Mouse (Mus musculus): ENCODE results near the gene Naa20. TPM values are rescaled to one million over a fixed set of nuclear protein-coding genes. Genes with fewer than 3 reads are reported as not detected.

The Naa20 gene
- total and polyA plus RNA-seq, 3 experiments, result 51.3 to 95.3 (median 89.9) TPM

DNA sequence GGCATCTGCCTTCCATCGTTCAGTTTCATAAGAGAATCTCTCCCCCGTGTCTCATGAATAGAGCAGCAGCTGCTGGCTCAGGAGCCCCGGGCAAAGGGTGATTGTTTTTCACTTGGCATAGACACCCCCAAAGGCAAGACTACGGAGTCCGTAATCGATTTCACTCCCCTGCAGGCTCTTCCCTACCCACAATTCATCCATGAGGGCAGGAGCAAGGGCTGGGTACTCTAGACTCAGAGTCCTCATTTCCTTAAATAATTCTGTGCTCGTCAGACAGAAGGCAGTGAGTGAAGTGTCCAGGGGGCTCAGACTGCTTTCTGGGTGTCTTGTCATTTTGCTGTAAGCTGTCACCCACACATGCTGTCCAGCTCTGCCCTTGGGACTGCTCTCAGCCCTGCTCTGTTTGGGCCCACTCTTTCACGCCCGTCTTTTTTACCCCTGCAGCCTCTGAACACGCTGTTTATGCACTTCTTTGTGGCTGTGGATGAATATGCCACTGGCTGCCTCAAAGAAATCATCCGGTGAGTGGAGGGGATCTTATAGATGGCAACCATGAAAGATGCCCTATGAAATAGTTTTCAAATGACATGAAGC, 47.7 kb downstream of the Naa20 start:
- TF ChIP-seq CTCF (IDR thresholded peaks at IDR 0.05) (no peak), POLR2A (IDR thresholded peaks at IDR 0.05; ENCODE audit: insufficient read depth, low read depth, low read length) (no peak), EP300 (IDR thresholded peaks at IDR 0.05; ENCODE audit: insufficient read depth, low read depth, low read length) (no peak)
- no peak for DNase-seq
- WGBS, result 68% methylated on average over 11 of the region's 11 CpGs
- intact Hi-C loops (cut with DNase I), result loop anchor here (10.0 kb wide), 1 partner anchor 305 kb away; no protein-coding TSS in a partner anchor
- Histone ChIP-seq H3K27me3 (ENCODE audit: control insufficient read depth, insufficient read depth, low read length) (no peaks in the 10 kb centered on the region), H3K36me3 (ENCODE audit: control insufficient read depth, insufficient read depth, low read length) (no peaks in the 10 kb centered on the region), H3K9ac (ENCODE audit: low read depth, low read length) (no peak overlapping the region), H3K4me3 (no peak overlapping the region), H3K79me2 (replicated peaks; ENCODE audit: control insufficient read depth, insufficient read depth, low read length) (no peaks in the 10 kb centered on the region), H3K4me1 (ENCODE audit: control insufficient read depth, insufficient read depth, low read length) (no peaks in the 10 kb centered on the region), H3K27ac (no peak overlapping the region)

- Histone ChIP-seq H3K9ac (ENCODE audit: low read depth, low read length) (no peak overlapping the region), H3K27me3 (ENCODE audit: control insufficient read depth, insufficient read depth, low read length) (no peaks in the 10 kb centered on the region), H3K27ac (no peak overlapping the region), H3K4me3 (no peak overlapping the region), H3K79me2 (replicated peaks; ENCODE audit: control insufficient read depth, insufficient read depth, low read length) (no peaks in the 10 kb centered on the region), H3K4me1 (ENCODE audit: control insufficient read depth, insufficient read depth, low read length) (no peaks in the 10 kb centered on the region), H3K36me3 (ENCODE audit: control insufficient read depth, insufficient read depth, low read length) (no peaks in the 10 kb centered on the region)
- TF ChIP-seq EP300 (IDR thresholded peaks at IDR 0.05; ENCODE audit: insufficient read depth, low read depth, low read length), result no peak
- TF ChIP-seq CTCF (IDR thresholded peaks at IDR 0.05), result no peak
- TF ChIP-seq POLR2A (IDR thresholded peaks at IDR 0.05; ENCODE audit: insufficient read depth, low read depth, low read length), result no peak
- 55% methylated on average over 10 of the region's 10 CpGs for whole genome bisulfite sequencing
- intact Hi-C loops (cut with DNase I), result loop anchor here (10.0 kb wide), 1 partner anchor 305 kb away; no protein-coding TSS in a partner anchor
- DNase-seq, result no peak
Observed at GRCm38 (mm10) chr2:145950239-145950638, 48.3 kb downstream of the Naa20 start.

GRCm38 (mm10) chr2:145952726-145953125, 50.8 kb downstream of the Naa20 start:
- Histone ChIP-seq H3K4me1 (ENCODE audit: control insufficient read depth, insufficient read depth, low read length) (no peaks in the 10 kb centered on the region), H3K27me3 (ENCODE audit: control insufficient read depth, insufficient read depth, low read length) (no peaks in the 10 kb centered on the region), H3K27ac (no peak overlapping the region), H3K79me2 (replicated peaks; ENCODE audit: control insufficient read depth, insufficient read depth, low read length) (no peaks in the 10 kb centered on the region), H3K36me3 (ENCODE audit: control insufficient read depth, insufficient read depth, low read length) (no peaks in the 10 kb centered on the region), H3K4me3 (no peak overlapping the region), H3K9ac (ENCODE audit: low read depth, low read length) (no peak overlapping the region)
- no peak for DNase-seq
- 86% methylated on average over 5 of the region's 5 CpGs for WGBS
- intact Hi-C loops (cut with DNase I), result loop anchor here (10.0 kb wide), 1 partner anchor 302 kb away; no protein-coding TSS in a partner anchor
- TF ChIP-seq CTCF (IDR thresholded peaks at IDR 0.05) (no peak), EP300 (IDR thresholded peaks at IDR 0.05; ENCODE audit: insufficient read depth, low read depth, low read length) (no peak), POLR2A (IDR thresholded peaks at IDR 0.05; ENCODE audit: insufficient read depth, low read depth, low read length) (no peak)

- WGBS, result 72% methylated on average over 10 of the region's 10 CpGs
- Histone ChIP-seq H3K27ac (no peak overlapping the region), H3K36me3 (ENCODE audit: control insufficient read depth, insufficient read depth, low read length) (no peaks in the 10 kb centered on the region), H3K4me3 (no peak overlapping the region), H3K4me1 (ENCODE audit: control insufficient read depth, insufficient read depth, low read length) (no peaks in the 10 kb centered on the region), H3K9ac (ENCODE audit: low read depth, low read length) (no peak overlapping the region), H3K79me2 (replicated peaks; ENCODE audit: control insufficient read depth, insufficient read depth, low read length) (no peaks in the 10 kb centered on the region), H3K27me3 (ENCODE audit: control insufficient read depth, insufficient read depth, low read length) (no peaks in the 10 kb centered on the region)
- TF ChIP-seq CTCF (IDR thresholded peaks at IDR 0.05), result no peak
- no peak for TF ChIP-seq POLR2A (IDR thresholded peaks at IDR 0.05; ENCODE audit: insufficient read depth, low read depth, low read length)
- TF ChIP-seq EP300 (IDR thresholded peaks at IDR 0.05; ENCODE audit: insufficient read depth, low read depth, low read length), result no peak
- intact Hi-C loops (cut with DNase I), result loop anchor here (5.0 to 10.0 kb wide), 2 partner anchors 299 to 656 kb away; no protein-coding TSS in a partner anchor
- no peak for DNase-seq
Observed at GRCm38 (mm10) chr2:145955844-145956243, 53.9 kb downstream of the Naa20 start.

DNA sequence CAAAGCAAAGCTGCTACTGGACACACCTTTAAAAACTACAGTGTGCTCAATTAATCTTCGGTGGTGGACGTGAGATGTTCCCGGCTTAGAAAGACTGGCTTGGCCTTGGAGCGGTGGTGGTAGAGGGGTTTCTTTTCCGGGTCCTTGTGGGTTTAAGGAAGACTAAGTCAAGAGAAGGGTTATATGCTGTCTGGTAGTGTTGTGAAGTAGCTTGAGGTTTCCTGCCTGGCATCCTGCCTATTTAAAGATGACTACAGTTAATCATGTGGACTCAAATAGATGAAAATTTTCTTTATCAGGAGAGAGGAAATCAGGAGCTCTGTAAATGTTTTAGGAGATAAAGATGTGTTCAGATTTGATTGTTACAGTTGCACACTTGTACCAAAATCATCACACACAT, 54.4 kb downstream of the Naa20 start:
- no peak overlapping the region for H3K27ac ChIP-seq
- no peaks in the 10 kb centered on the region for H3K79me2 ChIP-seq (replicated peaks; ENCODE audit: control insufficient read depth, insufficient read depth, low read length)
- 64% methylated on average over 5 of the region's 5 CpGs for WGBS
- no peaks in the 10 kb centered on the region for H3K36me3 ChIP-seq (ENCODE audit: control insufficient read depth, insufficient read depth, low read length)
- no peak overlapping the region for H3K4me3 ChIP-seq
- H3K4me1 ChIP-seq (ENCODE audit: control insufficient read depth, insufficient read depth, low read length), result no peaks in the 10 kb centered on the region
- intact Hi-C loops (cut with DNase I), result loop anchor here (5.0 to 10.0 kb wide), 2 partner anchors 298 to 656 kb away; no protein-coding TSS in a partner anchor
- H3K9ac ChIP-seq (ENCODE audit: low read depth, low read length), result no peak overlapping the region
- TF ChIP-seq POLR2A (IDR thresholded peaks at IDR 0.05; ENCODE audit: insufficient read depth, low read depth, low read length) (no peak), CTCF (IDR thresholded peaks at IDR 0.05) (no peak), EP300 (IDR thresholded peaks at IDR 0.05; ENCODE audit: insufficient read depth, low read depth, low read length) (no peak)
- DNase-seq, result no peak
- H3K27me3 ChIP-seq (ENCODE audit: control insufficient read depth, insufficient read depth, low read length), result no peaks in the 10 kb centered on the region

DNA sequence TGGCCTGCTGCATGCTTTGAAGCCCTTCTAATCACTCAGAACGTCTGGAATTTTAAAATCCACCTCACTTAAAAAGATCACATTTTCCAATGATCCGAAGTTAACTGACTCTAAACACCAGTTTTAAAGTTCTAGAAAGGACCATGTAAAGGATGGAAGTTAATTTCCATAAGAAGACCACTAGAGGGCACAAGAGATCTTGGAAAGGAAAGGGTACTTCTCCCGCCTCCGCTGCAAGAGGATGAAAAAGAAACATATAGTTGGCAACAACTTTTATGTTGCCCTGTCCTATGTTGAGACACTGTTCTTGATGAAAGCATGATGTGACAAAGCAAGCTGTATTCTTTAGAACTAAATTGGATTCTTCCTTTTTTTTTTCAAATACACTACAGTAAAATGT, 55.6 kb downstream of the Naa20 start:
- no peaks in the 10 kb centered on the region for H3K4me1 ChIP-seq (ENCODE audit: control insufficient read depth, insufficient read depth, low read length)
- no peak overlapping the region for H3K27ac ChIP-seq
- TF ChIP-seq CTCF (IDR thresholded peaks at IDR 0.05) (peak; percentile 87), EP300 (IDR thresholded peaks at IDR 0.05; ENCODE audit: insufficient read depth, low read depth, low read length) (no peak), POLR2A (IDR thresholded peaks at IDR 0.05; ENCODE audit: insufficient read depth, low read depth, low read length) (no peak)
- DNase-seq, result no peak
- H3K9ac ChIP-seq (ENCODE audit: low read depth, low read length), result no peak overlapping the region
- H3K27me3 ChIP-seq (ENCODE audit: control insufficient read depth, insufficient read depth, low read length), result no peaks in the 10 kb centered on the region
- H3K36me3 ChIP-seq (ENCODE audit: control insufficient read depth, insufficient read depth, low read length), result no peaks in the 10 kb centered on the region
- H3K4me3 ChIP-seq, result no peak overlapping the region
- H3K79me2 ChIP-seq (replicated peaks; ENCODE audit: control insufficient read depth, insufficient read depth, low read length), result no peaks in the 10 kb centered on the region
- 11% methylated on average over 4 of the region's 4 CpGs for WGBS
- intact Hi-C loops (cut with DNase I), result loop anchor here (1.0 to 10.0 kb wide), 4 partner anchors 258 to 655 kb away; no protein-coding TSS in a partner anchor

All from heart, adult 2 months (tissue).